Mouse (Mus musculus) left cerebral cortex, adult 18-20 months (tissue): ENCODE measurements around the gene Serpina3b. TPM values are rescaled to one million over a fixed set of nuclear protein-coding genes. Genes with fewer than 3 reads are reported as not detected.
"Not testable (repeated sequence)": the region's sequence is repeated elsewhere in the genome, so short reads cannot be mapped to it uniquely, and the experiment has no call there.

Experiments used
- DNase-seq, 2 experiments: peaks; one replicate each; pipeline ENCODE4 v3.0.0; 2021 to 2022; ENCODE audit warnings: low spot score in 2 of 2, mixed read lengths in 1 of 2
- long read RNA-seq, 2 experiments: library from polyadenylated mRNA; stranded (forward); transcript quantifications; one replicate each; pipeline ENCODE4 v2.0.0; 2021
- total RNA-seq, 2 experiments: library from RNA; stranded (reverse); gene quantifications; 2 replicates each; pipeline ENCODE4 v1.2.3; 2021

The Serpina3b gene
- total RNA-seq, result not detected
- long read RNA-seq, experiment 1, result 0 reads
- long read RNA-seq, experiment 2, result 0 reads

DNA sequence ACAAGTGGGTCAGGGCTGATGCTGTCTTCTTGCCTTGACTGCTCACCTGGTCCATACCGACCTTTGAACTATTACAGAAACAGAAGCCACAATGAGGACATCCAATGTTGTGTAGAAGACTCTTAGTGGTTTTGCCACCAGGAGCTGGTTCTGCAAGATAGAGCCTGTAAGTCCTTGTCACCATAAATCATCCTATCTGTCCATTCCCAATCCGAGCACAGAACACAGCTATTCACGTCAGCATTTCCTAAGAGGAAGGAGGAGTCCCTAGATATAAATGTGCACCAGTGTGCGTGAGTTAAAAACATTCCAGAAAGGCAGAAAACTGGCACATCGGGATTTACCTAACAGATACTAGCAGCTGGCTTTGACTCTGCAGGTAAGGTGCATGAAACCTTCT is at the start of gene Serpina3b:
Gene Serpina3b, plus strand, starts transcription at position 301 of the 400 bp plus-strand sequence.
- DNase-seq, result no peak

- DNase-seq, result no peak
Observed at GRCm38 (mm10) chr12:104090119-104090518, 37.7 kb upstream of the Serpina3b start.

DNA sequence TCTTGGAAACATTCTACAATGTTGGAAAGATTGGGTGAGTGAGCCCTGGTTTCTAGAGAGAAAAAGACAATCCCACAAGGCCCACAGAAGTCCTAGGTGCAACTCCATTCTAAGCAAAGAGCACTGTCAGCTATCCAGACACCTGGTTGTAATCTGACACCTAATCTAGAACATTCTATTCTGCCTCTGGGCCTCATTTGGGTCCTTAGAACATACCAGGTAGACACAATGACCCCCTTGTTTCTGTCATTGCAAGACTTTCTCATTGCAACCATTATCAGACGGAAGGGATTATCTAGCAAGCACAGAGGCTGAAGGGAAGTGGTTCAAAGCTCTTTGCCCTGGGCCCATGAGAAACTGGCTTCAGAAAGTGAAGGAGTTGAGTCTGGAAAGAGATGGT is 36.5 kb upstream of the Serpina3b start:
- DNase-seq, result no peak

DNA sequence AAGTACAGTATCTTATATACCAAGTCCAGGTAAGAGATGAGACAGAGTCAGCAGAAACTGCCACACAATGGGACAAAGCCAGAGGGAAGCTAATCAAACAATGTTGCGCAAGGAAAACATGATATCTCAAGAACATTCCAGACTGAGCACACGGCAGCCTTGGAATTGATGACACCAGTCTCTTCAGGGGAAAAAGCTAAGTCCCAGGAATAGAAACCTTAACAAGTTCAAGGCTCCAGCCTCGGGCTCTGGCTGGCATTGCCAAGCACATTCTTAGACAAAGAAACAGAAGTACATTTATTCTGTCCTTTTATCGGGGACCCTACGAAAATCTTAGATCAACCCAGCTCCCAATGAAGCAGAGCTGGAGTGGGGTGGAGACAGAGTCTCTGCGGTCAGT is 27.0 kb upstream of the Serpina3b start, which contains the start of gene Serpina5:
Gene Serpina5, plus strand, starts transcription at position 346 of the 400 bp plus-strand sequence.
- DNase-seq, result no peak

DNA sequence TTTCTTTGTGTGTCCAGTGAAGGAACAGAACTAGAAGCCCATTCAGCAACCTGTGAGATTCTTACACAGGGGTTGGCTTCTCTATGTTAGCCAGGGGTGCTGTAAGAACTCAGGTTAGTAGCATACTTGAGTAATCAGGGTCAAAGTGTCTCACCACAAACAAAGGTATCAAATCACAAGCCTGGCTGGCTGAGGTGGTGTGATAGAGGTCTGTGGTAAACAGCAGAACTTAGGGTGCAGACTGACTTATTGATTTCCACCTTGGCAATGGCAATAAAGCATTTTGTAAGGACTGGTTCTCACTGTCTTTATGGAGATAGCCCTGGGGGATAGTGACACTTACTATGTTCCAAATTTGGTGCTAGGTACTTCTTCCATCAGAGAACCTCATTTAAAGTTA is 21.9 kb upstream of the Serpina3b start:
- DNase-seq, result no peak

GRCm38 (mm10) chr12:104106919-104107318 is 20.9 kb upstream of the Serpina3b start:
- no peak for DNase-seq

DNA sequence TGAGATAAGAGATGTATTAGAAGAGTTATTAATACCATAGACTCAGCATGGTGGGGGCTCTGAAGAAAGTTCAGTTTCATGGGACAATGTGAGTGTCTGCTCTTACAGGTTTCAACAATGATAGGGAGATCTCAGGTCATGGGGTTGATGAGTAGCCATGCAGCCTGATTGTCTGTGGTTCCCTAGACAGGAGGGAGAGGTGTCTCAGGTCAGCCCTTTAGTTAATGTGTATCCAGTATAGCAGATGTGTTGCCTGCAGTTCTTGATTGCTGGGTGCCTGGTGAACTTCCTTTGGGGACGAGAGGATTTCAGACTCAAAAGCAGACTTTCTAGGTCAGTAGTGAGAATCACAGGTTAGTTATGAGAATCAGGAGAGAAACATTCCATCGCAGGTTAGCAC is 19.3 kb upstream of the Serpina3b start:
- DNase-seq, result no peak

DNA sequence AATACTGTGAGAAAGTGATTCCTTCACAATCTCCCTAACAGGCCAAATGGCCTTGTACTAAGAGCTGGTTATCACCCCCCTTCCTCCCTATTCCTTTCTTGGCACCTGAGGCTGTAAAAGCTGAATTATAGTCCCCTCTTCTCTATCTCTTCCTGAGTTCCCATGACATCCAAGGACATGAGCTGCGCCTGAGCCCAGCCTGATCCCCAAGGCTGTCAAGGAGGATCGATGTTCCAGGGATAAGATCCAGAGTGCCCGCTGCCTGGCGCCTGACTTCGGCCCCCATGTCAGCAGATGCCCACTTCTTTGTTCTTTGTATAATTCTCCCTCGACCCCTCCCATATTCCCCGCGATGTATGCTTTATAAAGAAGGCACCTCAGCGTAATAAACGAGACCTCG is 15.5 kb upstream of the Serpina3b start, which contains the start of gene Serpina3a:
Gene Serpina3a, plus strand, starts transcription at position 392 of the 400 bp plus-strand sequence.
- not testable (repeated sequence) for DNase-seq

GRCm38 (mm10) chr12:104114921-104115579 is 12.7 kb upstream of the Serpina3b start:
- no peak for DNase-seq

- DNase-seq, result no peak
Observed at GRCm38 (mm10) chr12:104123097-104123496, 4.7 kb upstream of the Serpina3b start.

DNA sequence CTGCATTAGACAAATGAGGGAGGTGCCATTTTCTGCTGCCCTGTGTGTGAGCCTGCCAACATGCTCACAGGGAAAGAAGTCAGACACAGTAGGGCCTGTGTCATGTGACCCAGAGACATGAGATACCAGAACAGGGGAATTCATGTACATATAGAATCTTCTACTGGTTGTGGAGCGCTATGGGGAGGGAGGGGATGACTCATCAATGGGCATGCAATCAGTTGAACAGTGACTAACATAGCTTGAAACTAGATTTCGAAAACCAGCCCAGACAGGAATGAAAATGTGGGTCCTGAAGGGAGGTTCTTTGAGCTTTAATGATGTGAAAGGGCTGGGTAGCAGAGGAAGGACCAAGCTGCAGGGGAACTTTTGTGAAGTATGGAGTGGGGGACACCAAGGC is 3.8 kb upstream of the Serpina3b start:
- DNase-seq, result no peak

DNA sequence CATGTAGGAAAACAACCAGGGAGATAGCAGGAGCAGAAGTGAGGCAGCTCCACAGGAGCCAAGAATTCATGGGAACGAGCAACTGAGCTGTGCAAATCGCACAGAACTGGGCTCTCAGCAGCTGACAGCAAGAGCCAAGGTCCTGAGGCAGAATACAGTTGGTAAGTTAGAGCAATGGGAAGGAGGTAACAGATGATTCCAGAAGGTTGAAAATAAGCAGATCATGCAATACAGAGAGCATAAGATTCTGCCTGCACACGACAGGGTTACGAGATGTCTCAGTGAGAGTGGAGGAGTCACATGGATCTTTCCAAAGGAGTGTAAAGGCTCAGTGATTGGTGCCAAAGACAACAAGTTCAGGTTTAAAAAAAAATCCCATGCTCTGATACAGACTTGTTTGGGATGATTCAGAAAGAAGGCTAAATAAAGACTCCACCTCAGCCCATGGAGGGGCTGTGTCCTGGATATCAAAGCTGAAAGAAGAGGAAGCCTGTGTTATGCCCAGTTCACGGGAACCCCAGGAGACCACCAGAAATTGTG is 2.7 kb upstream of the Serpina3b start:
- DNase-seq, result no peak

- no peak for DNase-seq
Observed at GRCm38 (mm10) chr12:104131041-104131440, 3.2 kb downstream of the Serpina3b start.

DNA sequence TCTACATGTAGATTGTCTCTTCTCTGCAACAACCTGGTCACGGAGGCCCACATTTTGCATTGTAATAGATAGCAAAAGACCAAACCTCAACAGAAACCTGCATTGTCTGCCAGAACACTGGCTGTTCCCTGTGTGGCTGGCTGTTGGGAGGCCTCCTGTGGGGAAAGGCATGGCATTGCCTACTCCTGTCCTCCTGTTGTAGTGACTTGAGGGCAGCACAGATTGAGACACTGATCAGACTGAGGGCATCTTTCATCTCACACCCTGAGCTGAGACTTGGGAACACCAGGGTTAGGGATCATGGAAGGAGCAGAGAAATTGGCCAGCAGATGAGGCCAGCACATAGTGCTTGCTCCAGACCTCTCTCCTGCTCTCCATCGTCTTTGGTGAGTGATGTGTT is 10.4 kb downstream of the Serpina3b start:
- no peak for DNase-seq

- no peak for DNase-seq
Observed at GRCm38 (mm10) chr12:104140543-104141103, 12.8 kb downstream of the Serpina3b start.

- DNase-seq, result no peak
Observed at GRCm38 (mm10) chr12:104141506-104141905, 13.7 kb downstream of the Serpina3b start.

- DNase-seq, result no peak
Observed at GRCm38 (mm10) chr12:104142427-104142826, 14.6 kb downstream of the Serpina3b start.

DNA sequence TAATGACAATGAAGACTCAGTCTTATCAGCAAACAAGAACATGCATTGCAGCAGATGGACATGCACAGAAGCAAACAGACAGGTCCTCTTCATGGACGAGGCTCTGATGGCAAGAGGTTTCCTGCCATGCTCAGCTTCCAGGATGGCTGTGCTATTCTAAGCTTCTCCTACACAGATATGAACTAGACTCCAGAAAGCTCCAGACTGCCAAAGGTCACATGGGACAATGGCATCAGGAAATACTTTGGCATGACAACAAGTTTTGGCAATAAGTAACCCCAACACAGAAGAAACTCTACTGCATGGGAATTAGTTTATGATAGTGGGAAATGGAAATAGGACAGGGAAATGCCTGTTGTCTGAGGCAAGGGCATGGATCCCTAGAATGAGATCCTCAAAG is 15.5 kb downstream of the Serpina3b start:
- DNase-seq, result no peak

DNA sequence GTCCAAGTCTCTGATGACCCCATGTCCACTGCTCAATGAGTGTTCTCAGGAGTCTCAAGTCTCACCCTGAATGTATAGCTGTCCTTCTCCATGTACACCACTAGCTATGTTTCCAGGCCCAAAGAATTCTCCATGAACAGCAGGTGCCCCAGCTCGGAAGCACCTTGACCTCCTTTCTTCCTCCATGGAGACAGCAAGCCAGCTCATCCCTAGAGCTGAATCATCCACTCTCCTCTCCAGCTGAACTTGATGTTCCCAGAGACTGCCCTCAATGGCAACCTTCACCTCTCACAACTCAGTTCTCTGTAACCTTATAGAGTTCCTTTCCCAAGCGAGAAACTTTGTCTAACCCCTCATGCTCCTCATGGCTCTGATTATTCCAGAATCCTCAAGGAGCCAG is 17.8 kb downstream of the Serpina3b start:
- no peak for DNase-seq

- no peak for DNase-seq
Observed at GRCm38 (mm10) chr12:104151989-104152388, 24.2 kb downstream of the Serpina3b start.

DNA sequence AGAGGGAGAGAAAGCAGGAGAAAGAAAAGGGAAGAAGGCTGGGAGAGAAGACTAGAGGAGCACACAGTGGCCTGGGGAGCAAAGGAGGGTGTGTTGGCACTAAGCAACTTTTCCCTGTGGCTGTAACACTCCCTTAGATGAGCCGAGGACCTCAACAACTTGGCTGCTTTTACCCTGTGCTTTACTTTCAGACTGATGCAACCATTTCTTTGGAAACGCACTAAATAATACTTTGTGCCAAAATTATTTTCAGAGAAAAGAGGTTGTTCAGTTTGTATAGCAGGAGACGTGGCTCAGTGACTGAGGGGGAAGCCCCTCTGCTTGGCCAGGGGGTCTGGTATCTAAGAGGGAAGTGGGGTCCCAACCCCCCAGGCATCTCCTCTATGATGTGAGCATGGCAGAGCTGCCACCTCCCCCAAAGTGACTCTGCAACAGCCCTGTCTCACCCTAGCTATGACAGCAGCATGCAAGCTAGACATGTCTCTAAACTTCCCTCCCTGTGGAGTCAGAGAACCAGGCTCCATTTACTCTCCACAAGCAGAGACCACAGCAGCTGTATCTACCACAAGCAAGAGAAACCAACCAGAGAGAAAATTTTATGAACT is 25.3 kb downstream of the Serpina3b start:
- DNase-seq, result no peak

- no peak for DNase-seq
Observed at GRCm38 (mm10) chr12:104153656-104154055, 25.9 kb downstream of the Serpina3b start, which contains the start of gene Serpina3c. TSS of gene Serpina3c (minus strand) at chr12:104153870.
